Mouse (Mus musculus) CD4-positive, CD25-positive, alpha-beta regulatory T cell, adult 4 months (primary cell): ENCODE measurements around the gene S1pr4. TPM values are rescaled to one million over a fixed set of nuclear protein-coding genes. Genes with fewer than 3 reads are reported as not detected.

Experiments
- ATAC-seq: one replicate; pipeline ENCODE4 v1.8.0; 2017
- polyA plus RNA-seq, 2 experiments: library from polyadenylated mRNA; unstranded; fragments of 100-300 nt; shearing (Covaris generic); gene quantifications; one replicate each; pipeline ENCODE4 v1.2.1; 2017

S1pr4 gene
- polyA plus RNA-seq, 2 experiments from 2014 or later = 53.2 to 76.8 TPM

DNA sequence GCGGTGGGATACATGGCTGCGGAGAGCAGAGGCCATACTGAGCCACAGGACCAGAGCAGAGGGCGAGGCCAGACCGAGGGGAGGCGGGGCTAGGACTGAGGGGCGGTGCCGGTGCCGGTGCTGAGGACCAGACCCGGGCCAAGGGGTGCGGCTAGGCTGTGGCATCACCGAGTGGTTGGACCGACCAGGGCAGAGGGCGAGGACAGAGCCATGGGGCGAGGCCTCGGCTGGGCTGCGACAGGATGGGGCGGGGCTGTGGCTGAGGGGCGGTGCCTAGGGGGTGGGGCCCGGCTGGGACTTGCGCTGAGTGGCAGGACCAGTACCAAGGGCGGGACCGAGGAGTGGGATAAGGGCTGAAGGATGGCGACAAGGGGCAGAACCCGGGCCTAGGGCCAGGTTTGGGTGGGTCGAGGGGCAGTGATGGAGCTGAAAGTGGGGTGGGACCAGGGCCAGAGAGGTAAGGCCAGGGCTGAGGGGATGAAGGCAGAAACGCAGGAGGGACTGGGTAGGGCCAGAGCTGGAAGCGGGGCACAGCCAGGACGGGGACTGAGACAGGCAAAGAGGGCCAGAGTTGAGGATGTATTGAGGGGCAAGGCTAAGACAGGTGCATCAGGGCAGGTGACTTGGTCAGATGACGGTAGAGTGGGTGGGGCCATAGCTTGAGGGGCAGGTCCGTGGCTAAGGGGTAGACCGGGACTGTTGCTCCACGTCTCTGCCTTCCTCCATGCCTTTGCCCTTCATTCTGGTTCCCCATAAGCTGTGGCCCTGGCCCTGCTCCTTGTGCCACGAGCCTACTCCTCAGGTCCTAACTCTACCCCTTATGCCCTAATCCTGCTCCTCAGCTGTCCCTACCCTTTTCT, 35.3 kb downstream of the S1pr4 start:
- peak; percentile 78 for ATAC-seq

DNA sequence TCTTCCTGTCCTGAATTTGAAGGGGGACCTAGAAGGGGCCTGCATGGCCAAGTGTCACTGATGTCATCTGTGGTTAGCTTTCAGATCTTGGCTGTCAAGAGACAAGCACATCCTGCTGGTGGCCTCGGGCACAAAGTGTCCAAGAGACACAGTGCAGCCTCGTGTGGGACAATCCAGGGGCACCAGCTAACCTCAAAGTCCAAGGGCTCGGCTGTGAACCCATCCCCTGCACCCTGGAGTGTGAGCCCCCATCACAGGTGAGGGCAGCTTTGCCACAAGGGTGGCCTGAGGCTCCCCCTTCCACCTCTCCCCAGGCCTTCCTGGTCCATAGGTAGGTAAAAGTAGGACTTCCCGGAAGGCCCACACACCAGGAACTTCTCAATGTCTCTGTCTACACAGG, 36.4 kb downstream of the S1pr4 start:
- ATAC-seq = no peak

DNA sequence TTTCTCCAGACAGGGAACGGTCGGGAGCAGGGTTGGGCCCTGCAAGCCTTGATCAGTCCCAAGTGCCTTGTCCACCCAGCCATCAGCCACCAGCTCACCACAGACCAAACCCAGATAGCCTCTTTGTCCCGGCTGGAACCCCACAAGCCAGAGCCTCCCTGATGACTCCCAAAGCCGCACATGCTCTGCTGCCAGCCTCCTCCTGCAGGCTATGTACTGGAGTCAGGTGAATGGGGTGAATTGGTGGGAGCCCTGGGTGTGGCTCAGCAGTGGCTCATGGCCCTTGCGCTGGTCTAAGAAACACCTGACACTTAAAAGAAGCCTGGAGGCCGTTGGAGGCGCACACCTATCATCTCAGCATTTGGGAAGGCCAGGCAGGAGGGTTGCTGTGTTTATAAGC, 37.0 kb downstream of the S1pr4 start:
- ATAC-seq = no peak

DNA sequence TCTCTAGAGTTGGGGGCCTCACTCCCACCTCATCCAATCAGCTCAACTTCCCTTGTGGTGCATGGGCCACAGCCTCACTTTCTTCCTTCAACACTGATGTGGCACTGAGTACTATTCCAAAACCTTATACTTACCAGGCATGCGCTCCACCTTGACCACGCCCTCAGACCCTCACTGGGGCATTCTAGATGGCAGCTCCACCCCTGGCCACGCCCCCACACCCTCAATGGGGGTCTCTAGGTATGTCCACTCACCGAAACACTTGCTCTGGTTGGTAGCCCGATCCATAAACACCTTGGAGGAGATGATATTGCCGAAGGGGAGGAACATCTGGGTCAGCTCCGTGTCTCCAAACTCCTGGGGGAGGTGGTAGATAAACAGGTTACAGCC, 37.5 kb downstream of the S1pr4 start:
- no peak for ATAC-seq

DNA sequence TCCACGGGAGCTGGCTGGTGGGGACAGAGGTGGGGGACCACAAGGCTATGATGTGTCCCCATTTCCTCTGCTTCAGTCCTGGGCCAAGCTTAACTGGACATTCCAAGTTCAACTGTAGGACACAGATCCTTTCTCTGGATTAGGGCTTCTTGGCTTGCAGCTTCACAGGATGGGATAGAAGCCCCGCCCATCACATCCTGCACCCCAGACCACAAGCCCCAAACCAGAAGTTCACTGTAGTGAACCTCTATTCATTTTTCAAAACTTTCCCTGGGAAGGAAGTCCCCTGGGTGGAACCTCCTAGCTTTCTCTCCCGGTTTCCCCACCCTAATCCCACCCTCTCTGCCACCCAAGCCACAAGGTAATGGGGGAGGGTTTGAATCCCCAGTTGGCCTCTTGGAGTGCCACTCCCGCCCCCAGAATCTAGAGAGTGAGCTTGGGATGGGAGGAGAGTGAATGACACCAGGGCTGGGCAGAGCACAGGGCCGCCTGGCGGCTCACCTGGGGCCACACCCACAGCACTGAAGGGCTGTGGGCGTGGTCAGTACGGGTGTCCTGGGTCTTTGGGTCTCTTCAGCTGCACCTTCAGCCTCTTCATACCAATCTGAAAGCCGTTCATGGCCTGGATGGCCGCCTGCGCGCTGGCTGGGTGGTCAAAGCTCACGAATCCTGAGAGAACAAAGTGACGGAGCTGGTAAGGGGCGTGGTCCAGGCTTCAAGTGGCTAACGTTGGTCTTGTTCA, 38.1 kb downstream of the S1pr4 start:
- peak; percentile 51 for ATAC-seq

DNA sequence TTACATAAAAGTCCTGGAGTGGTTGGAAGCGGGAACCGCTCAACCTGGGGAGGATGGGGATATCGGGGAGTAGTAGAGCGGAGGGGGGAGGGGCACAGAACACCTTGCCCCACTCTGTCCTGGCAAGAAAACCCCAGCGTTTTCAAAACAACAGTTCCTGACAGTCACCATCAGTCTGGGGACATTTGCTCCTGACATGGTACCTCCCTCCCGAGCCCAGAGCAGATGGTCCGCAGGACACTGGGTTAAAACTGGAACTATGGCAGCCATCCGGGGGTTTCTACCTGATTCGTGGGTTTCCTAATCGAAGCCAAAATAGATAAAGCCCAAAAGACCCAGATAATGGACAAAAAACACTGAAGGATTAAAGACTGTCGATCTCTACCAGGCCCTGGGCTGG, 39.0 kb downstream of the S1pr4 start:
- ATAC-seq = no peak

DNA sequence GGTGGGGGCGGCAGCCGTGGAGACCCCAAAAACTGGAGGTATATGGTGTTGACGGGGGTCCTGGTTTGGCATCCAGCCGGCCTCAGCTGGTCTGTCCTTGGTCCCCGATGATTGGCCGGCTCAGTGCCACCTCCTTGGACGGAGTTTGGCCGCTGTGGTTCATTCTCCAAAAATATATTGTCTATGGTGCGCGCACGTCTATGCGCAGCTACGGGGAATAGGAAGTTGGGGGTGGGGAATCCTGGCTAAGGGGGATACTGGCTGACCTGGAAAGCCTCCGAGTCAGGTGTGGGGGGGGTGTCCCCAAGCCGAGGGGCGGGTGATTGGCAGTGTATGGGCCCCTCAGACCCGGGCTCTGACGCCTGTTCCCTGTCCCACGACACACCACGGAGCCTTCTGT, 39.5 kb downstream of the S1pr4 start:
- ATAC-seq = no peak

DNA sequence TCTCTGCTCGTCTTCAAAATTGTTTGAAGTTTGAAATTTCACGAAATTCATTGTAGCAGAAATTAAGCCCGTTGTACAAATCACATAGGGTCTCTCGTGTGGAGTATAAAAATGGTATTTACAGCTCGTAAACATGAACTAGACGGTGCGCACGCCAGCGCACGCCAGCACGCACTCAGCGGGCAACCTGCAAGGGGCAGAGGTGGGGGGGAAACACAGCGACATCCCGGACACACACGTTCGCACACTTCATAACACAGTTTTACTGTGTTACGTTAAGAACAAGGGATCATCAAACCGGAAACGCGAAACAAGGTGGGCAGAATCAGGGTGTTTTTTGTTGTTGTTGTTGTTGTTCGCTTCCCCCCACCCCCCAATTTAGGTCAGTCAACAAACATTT, 40.5 kb downstream of the S1pr4 start:
- ATAC-seq = no peak

DNA sequence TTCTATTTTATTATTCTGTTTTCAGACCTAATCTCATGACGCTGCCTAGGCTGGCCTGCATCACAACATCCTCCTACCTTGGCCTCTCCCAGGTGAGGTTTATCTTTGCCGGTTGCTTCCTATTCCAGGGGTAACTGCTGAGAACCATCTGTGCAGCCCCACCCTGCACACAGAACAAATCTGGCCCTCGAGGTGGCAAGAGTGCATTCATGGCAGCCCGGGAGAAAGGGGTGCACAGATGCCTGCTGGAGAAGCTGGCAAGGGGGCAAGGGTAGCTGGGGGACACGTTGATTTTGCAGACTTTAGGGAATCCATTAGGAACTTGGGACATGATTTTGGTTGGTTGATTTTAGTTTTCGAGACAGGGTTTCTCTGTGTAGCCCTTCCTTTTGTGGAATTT, 41.7 kb downstream of the S1pr4 start:
- no peak for ATAC-seq

DNA sequence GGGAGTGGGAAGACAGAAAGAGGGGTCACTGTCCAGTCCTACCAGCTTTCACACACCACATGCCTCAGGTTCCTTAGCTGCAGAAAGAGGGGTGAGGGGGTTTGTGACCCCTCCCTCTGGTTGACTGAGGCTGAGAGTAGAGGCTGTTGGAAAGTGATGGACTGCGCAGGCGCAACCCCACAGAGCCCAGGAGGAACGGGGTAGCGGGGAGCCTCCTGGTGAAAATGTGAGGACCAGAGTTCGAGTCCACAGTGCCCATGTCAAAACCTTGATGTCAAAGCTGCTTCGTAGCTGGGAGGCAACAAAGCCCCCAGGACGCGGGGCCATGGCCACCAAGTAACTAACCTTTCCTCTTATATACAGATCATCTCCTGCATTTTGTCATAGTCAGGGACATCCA, 42.3 kb downstream of the S1pr4 start:
- ATAC-seq = no peak

DNA sequence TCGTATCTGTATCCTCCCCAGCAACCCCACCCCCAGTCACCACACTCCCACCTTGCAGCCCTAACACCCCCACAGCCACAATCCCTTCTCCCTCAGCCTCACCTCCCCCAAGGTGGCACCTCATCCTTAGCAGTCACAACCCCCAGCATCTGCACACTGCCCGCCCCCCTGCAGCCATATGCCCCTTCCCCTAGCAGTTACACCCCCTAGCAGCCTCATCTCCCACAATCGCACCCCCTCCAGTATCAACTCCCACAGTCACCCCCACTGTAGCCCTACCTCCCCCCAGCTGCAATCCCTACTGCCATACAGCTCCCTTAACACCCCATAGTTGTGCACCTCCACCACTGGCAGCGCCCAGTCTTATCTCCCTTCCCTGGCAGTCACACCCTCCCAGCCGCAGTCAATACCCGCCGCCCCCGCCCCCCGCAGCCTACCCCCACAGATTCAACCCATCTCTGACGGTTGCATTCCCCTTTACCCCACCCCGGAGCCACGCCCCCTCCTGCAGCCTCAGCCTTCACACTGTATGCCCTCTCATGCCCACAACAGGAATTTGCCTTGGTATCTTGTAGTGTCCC, 42.9 kb downstream of the S1pr4 start:
- ATAC-seq = no peak

DNA sequence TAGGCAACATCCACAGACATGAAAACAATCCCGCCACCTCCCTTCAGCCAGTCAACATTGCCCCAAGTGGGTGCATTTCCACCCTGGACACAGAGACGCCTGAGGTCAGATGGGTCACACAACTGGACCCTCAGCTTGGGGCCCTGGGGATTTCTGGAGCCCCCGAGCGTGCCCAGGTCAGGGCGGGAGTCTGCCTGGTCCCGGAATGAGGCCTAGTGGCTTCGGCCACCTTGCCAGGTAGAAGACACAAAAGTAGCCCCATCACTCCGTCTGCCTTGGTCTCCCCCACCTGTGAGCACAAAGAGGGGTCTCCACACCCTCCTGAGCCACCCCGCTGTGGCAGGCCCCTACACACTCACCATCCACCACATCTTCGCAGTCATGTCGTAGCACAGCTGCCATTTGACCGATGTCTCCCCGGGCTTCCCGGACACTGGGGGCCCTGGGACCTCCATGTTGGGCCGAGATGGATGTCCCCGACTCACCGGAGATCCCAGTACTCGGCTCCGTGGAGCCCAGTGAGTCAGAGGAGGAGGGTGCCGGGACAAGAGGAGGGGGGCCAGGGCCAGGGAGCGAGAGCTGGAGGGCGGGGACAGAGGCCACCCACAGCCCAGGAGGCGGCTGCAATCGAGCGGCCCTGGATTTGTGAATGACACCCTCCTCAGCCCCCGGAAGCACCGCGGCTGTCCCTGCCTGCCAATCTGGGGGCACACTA, 44.6 kb downstream of the S1pr4 start, which contains the start of gene Nfic:
Nfic (minus strand) TSS at position 455 of the 715 bp plus-strand sequence.
- no peak for ATAC-seq

DNA sequence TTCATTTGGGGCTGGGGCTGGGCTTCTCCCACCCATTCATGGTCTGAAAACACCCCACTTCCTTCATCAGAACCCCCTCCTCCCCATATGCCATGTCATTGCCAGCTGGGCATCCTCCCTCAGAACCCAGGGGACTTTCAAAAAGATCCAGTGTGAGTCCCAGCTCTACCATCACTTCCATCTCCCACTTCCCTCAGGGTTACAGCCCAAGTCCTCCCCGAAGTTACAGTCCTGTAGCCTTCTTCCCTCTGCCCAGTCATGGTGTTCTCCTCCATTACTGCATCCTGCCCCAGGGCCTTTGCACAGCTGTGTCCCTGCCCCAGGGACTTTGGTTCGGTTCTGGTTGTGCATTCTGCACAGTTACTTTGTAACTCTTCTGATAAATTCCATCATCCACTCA, 45.8 kb downstream of the S1pr4 start:
- no peak for ATAC-seq

DNA sequence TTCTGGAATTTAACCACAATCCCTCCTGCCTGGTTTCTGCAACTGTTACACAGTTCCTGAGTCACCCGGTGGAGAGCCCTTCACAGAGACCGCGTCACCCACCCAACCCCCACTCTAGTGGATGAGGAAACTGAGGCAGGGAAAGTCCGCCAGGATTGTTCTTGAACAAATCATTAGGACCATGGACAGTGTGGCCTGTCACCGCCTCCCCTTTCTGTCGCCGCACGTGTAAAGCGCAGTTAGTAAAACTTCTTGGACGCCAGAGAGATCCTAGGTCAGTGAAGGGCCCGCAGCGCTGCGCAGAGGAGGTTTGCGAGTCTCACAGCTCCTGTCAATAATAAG, 47.0 kb downstream of the S1pr4 start:
- ATAC-seq = no peak

DNA sequence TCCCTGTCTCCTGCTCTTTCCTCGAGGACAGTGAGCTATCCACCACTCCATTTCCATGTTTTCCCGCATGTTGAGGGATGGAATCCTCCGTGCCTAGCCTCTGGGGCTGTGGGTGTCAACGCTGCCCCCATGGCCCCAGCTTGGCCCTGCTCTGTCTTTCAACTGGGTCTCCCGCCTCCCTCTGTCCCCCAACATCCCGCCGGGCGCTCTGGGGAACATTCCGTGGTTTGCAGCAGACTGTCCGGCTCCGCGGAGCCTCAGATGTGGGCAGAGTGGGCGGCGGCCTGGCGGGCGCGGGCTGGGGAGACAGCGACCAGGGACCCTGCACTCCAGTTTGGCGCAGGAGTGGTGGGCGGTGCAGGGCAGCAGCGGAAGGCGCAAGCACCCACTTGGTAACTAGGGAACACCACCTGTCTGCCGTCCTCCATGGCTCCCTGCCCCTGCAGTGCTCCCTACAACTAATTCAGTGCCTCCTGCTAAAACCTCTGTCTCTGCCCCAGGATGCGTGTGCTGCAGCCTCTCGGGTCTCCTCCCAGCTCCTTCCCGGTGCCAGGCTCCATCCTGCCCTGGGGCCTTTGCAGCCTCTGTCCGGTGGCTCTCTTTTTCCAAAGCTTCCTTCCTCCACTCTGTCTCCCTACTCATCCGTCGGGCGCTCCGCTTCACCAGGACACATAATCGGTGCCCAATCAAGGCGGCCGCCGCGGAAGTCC, 47.5 kb downstream of the S1pr4 start:
- ATAC-seq = no peak

DNA sequence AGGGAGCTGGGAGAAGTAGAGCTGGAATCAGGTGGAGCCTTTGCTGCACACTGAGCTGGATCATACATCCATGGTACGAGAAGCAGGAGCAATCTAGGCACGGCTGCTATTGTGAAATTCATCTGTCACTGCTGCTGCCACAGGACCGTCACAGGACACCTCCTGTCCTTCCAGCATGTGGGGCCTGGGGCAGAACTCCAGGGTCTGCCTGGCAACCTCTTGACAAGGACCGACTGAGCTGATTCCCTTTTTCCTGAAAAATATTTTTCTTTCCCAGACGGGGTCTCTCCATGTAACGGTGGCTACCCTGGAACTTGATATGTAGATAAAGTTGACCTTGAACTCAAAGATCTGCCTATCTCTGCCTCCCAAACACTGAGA, 48.6 kb downstream of the S1pr4 start:
- no peak for ATAC-seq

DNA sequence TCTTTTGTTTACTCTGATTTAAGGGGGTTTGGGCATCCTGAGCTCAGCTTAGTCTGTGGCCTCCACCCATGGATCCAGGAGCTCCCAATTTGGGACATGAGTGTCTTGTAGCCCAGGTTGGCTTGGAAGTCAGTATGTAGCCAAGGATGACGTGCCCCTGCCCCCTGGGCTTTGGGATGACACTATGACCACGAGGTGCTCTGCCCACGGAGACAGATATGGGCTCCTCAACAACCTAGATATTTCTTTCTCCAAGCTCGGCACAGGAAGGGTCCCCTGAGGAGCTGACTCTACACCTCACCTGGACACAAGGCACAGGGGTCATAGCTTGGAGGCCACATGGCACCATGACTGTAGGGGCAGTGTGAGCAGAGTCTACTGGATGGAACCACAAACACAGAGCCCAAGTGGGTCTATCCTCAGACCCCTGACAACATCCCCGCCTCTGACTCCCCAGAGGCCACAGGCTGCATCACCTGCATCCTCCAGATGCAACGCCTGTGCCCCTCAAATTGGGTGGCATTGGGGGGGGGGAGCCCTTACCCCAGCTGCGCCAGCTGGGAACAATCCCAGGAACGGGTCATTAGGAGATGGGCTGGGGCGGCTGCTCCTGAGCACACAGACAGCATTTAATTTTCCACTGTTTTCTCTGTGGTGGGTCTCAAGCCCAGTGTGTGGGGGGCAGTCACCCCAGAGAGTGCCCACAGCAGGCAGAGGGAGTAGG, 49.1 kb downstream of the S1pr4 start:
- ATAC-seq = no peak

DNA sequence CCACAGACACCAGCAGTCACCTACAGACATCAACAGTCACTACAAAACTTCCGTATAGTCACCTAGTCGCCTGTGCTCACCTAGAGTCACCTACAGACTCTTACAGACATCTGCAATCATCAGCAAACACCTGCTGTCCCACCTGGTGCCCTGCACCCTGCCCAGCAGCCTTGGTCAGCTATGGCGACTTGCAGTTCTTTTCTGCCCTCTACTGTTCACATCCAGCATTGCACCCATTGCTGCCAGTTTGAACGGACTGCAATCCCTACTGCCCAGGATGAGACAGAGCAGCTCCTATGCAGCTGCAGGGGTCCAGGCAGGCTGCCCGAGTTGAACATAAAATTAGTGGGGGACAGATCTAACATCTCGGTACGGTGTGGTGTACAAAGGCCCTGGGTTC, 49.8 kb downstream of the S1pr4 start:
- peak; percentile 92 for ATAC-seq
